Mouse (Mus musculus): Measurements from ENCODE around the gene Il10rb.
A peak's percentile ranks its signal among the peaks of the same experiment; 100 is the strongest.

Gene Il10rb

DNA sequence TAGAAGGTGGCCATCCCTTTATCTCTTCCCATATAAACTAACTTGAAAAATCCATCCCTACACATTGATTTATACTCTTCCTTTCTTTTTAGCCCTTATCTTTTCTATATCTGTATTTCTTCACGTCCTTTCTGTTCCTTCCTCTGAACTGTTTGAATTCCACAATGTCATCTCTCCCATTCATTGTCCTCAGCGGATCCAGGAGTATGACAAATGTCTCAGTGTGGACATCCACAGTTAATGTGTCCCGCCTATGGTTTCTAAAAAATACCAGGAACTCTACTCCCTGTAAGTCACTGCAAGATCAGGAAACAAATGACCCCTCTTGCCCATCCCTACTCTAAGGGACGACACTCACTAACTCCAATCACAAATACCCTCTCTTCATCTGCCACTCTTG, 21.7 kb upstream of the Il10rb start:
- no peak for DNase-seq

DNA sequence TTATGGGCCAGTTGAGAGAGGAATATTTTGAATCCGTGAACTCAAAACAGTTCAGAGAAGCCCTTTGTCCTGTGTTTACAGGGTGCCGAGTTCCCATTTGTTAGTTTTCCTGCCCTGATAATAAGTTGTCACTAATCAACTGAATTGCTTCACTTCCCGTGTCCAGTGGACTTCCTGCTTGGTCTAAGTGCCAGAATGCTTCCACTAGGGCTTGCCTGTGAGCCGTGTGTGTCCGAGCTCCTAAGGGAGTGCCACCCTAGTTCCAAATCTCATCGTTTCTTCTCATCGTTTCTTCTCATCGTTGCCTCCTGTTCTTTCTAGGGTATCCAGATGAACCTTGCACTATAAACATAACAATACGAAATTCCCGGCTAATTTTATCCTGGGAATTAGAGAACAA, 20.3 kb upstream of the Il10rb start:
- DNase-seq: peak; percentile 77

DNA sequence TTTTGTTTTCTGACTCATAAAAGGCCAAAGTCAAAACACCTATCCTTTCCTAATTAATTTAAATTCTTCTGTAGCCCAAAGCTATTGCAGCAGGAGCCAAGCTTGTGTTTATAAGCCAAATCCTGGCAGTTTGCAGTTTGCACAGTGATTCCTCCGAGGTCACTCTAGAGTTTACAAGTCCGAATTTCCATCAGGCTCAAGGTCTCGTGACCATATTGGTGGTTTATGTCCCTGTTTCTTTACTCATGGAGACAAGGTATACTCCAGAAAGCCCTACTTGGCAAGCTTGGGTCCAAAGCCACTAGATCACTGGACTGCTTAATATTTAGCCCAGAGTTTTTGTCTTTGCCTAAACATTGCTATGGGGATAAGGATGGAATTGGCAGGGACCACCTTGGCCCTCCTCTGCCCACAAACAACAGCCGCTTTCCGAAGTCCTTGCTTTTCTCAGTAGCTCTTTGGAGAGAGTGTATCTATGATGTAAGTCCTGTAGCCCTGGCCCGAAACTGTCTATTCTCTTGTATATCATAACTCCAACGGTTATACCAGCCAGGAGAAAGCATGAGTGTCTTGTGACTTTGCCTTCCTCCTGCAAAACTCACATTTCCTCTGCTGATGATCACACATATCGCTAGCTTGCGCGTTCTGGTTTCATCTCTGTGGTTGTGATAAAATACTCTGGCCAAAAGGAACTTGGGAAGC, 19.4 kb upstream of the Il10rb start:
- no peak for DNase-seq

DNA sequence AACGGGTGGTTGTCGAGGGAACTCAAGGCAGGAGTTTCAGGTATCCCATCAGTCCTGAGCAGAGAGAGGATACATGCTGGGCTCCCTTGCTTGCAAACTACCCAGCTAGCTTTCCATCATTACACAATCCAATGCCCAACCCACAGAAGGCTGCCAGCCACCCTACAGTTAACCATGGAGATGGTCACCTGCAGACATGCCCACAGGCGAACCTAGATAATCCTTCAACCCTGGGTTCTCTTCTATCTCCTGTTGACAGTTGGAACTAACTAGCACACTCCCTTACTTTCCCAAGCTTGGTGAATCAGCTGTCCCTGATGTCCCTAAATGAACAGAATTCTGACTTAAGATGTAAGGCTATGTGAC, 18.9 kb upstream of the Il10rb start:
- no peak for DNase-seq

DNA sequence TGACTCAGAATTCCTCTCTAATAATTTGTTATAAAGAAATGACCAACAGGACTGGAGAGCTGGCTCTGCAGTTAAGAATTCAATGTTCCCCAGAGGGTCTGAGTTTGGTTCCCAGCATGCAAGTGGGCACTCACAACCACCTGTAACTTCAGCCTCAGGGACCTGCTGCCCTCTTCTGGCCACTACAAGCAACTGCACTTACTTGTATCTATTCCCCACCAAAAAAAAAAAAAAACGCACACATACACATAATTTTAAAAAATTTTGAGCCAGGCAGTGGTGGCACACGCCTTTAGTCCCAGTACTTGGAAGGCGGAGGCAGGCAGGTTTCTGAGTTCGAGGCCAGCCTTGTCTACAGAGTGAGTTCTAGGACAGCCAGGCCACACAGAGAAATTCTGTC, 15.9 kb upstream of the Il10rb start:
- no peak for DNase-seq

DNA sequence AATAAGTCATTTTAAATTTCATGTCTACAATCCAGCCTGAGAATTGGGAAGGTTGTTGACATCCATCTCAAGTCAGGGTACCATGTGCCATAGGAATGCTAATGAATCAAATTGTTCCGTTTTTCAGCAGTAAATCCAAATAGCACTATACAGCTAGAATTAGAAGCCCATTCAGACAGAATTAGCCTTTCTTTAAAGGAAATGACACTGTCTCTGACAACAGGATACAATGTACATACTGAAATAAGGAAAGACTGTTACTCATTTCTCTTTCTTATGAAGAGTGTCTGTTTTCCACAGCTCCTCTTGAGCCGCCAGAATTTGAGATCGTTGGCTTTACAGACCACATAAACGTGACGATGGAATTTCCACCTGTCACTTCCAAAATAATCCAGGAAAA, 14.5 kb upstream of the Il10rb start, which contains the start of gene Gm21970:
Gene Gm21970, plus strand, starts transcription at position 301 of the 400 bp plus-strand sequence.
- DNase-seq: no peak

DNA sequence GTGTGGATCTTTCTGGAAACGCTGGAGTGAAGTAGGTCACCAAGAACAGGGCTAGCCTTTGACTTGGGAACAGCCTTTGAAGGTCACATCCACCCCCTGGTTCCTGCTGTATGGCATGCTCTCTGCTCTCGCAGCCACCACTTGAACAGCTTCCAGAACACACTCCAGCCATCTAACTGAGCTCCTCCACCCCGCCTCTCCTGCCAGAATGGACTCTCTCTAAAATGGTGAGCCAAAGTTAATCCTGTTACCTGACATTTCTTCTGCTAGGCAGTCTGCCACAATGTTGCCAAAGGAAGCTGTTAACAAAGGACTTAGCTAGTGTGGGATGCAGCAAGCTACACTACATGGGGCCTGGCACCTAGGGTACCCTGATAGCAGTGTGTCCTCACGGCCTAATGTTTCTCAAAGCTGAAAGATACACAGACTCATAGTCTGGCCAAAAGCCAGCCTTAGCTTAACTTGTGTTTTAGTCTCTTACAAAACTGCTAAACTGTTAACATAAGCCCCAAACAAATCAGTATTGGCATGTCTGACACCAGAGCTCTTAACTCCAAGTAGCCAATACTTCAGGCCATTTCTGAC, 11.0 kb upstream of the Il10rb start:
- DNase-seq: no peak

DNA sequence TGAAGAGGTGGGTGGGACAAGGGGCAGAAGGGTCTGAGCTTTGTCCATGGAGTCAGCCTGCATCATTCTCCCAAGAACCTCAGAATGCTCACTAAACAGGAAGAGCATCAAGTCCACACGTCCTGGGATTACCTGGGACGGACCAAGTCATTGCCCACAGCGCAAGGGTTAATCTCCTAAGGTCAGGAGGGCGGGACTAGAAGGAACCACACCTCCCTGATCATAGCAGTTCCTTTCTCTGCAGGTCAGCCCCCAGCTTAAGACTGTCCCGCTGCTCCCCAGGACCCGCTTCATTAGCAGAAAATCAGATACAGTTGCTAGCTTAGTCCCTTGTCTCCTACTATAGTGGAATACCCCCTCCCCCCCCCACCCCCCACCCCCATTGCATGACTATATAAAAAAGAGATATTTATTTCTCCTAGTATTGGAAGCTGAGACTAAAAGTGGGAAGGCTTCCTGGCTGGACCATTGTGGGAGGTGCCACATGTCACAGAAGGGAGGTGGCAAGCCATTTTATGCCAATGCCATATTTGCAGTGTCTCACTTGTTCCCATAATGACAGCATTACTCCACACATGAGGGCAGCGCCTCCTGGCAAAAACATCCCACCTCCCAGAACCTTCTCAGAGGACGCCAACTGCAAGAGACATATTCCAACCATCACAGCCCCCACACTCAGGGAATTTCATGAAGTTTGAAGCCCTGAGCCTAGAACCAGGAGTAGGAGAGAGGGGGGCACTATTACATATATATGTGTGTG, 10.2 kb upstream of the Il10rb start:
- no peak for DNase-seq

DNA sequence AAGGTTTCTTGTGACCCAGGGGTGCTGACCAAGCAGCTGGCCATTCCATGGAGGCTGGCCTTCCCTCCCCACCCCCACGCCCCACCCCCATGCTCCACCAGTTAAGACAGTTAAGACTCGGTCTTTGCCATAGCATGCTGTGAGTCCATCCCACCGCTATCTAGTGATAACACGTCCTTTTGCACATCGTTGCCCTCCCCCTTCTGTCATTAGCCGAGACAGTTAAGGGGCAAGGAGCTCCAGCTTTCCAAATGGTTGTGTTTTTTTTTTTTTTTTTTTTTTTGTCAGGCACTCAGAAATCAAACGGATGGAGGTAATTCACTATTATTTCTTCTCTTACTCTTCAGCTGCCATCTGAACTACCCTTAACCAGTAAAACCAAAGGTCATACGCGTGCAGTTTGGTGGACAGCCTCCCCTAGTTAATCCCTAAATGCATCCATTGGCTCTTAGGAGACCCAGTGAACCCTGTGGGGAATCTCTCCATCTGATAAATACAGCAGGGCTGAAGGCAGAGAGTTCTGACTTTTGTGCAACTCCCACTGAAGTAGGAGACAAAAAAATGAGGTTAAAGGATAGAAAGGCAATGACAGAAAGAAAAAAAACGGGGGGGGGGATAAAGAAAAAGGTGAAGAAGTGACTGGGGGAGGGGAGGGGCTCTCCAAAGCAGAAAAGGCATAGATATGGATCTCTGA, 9.0 kb upstream of the Il10rb start:
- no peak for DNase-seq

DNA sequence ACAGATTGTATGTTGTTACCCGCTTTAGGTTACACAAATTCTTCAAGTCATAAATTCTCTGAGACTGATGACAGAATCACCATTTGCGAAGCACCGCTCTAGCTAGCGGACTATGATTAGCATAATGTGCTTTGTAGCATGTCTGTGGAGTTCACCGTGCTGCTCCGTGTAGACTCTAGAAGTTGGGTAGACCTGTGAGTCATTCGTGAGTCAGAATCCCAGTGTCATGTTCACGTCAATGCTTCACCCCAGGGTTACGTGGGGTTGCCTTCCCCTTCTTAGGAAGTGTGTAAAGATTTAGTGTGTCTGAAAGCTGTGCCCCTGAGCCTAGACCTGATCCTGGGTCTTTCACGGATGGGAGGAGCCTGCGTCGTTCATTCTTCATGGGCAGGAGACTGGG, 7.9 kb upstream of the Il10rb start:
- no peak for DNase-seq

DNA sequence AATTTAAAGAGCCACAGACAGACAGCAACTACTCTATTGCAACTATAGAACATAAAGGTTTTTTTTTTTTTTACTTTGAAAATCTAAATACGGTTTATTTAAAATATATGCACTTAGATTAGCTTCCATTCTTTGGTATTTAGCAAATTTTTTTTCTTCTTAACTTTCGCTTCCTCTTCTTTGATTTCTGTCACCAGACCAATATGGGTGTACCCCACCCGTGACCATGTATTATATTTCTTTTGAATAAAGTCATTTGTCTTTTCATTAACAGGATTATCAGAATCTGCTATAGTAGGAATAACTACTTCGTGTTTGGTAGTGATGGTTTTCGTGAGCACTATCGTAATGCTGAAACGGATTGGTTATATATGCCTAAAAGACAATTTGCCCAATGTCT, 7.0 kb upstream of the Il10rb start:
- no peak for DNase-seq

DNA sequence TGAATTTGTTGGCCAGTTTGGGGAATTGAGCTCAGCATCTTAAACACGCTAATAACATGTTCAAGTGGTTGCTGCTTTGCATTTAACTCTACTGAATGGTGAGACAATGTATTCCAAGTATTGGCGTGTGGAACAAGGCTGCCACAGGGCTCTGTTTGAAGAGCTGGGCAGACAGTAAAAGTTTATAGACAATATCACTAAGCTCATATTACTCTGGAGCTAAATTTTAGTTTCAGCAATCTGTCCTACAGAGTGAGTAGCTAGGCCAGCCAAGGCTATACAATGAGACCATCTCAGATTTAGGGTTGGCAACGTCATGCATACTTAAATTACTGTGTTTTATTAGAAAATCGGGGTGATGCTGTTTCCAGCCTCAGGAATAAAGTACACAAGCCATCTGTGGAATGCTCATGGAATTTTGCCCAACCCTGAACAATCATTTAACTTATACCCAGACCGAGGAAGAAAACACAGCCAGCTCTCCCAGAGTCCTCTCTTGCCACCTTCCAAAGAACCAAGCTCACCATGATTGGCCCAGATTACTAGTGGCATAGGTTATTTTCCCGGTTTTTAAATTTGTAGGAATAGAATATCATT, 4.3 kb upstream of the Il10rb start:
- no peak for DNase-seq

DNA sequence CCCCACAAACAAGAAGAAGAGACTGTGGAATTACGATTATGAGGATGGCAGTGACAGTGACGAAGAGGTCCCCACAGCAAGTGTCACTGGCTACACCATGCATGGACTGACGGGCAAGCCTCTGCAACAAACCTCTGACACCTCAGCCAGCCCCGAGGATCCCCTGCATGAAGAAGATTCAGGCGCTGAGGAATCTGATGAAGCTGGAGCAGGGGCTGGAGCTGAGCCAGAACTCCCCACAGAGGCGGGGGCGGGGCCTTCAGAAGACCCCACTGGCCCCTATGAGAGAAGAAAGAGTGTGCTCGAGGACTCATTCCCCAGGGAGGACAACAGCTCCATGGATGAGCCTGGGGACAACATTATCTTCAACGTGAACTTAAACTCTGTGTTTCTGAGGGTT, 2.2 kb upstream of the Il10rb start:
- DNase-seq: no peak

DNA sequence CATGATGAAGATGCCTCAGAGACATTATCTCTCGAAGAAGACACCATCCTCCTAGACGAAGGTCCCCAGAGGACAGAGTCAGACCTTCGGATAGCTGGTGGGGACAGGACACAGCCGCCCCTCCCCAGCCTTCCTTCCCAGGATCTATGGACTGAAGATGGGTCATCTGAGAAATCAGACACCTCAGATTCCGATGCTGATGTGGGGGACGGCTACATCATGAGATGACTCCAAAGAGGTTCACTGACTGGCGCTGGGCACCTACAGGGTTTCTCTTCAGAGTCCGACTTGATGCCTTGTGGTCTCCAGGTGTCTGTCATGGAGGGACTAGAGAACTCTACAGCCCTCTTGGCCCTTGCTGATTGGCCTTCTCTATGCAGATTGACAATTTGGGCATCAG, 1.8 kb upstream of the Il10rb start:
- no peak for DNase-seq

DNA sequence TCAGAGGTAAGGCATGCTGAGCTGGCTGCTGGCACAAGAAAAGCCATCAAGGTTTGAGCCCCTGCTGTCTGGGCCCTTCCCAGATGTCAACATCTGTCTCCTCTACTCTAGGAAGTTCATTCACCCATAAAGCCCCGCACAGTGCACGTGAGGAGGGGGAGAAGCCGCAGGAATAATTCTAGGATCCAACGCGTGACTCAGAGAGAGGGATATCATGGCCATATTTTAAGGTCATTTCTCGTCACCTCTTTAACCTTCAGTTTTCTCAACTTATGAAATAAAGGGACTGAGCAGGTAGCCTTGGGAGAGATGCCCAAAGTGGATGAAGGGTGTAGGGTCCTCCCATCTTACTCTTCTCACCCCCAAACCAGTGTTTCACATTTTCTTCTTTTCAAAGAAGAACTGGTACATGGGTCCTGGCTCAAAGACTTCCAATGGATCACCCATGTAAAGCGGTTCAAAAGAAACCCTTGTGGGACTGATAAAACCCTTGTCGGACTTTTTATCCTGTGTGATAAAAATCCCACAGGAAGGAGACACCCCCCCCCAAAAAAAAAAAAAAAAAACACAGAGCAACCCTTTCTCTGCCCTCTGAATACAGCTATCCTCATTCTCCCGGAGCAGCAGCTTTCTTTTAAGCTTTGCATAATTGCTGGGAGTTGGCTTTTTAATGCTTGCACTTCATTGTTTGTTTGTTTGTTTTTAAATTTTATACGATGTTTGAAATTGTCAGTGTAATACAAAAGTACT, 961 bp upstream of the Il10rb start:
- no peak for DNase-seq

DNA sequence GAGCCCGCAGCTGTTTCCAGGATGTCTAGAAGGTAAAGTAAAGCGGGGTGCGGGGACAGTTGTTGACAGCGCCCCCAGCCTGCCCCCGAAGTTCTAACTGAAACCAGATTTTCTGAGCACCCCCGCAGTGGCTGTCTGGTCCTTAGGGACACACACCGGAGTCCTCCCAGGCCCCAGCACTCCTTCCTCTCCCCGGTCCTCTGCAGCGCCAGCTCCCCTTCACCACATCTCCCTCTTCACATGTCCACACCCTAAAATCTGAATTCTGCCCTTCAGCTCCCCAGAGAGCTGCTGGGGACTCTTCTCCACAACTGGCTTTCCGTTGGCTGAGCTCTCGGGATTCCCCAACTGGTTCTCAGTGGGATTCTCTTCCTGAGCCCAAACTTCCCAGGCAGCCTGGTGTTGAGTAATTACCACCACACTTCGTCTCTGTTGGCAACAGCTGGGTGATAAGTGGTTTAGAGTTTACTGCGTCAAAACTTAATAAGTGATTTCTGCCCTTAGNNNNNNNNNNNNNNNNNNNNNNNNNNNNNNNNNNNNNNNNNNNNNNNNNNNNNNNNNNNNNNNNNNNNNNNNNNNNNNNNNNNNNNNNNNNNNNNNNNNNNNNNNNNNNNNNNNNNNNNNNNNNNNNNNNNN, 739 bp downstream of the Il10rb start:
- peak; percentile 64 for DNase-seq

DNA sequence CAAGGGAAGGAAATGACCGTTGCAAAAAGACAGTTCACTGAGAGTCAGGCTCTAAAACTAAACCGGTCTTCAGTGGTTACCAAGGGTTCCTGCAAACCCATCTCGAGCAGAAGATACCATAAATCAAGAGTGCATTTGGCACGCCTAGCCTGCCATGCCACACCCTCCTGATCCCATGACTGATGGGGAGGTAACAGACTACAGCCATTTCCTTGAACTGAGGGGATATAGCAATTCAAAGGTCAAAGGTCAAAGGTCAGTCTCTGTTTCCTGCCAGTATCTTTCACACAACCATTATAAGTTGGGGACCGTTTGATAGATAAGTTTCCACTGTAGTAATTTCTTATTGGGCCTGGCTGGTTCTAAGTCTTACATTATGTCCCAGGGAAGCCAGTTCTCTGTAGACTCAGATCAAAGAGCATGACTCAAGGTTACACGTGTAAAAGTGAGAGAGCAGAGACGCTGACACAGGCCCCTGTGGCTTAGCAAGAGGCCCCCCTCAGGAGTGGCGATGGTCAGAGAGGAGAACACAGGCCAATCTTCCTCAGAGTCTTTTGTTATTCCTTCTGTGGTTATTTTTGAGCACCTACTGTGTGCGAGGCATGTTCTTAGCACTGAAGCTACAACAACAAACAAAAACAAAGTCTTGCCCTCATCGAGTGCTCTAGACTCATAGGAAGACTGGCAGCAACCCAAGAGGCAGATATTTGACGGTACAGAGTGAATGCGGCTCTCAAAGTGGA, 7.3 kb downstream of the Il10rb start:
- DNase-seq: peak; percentile 77

DNA sequence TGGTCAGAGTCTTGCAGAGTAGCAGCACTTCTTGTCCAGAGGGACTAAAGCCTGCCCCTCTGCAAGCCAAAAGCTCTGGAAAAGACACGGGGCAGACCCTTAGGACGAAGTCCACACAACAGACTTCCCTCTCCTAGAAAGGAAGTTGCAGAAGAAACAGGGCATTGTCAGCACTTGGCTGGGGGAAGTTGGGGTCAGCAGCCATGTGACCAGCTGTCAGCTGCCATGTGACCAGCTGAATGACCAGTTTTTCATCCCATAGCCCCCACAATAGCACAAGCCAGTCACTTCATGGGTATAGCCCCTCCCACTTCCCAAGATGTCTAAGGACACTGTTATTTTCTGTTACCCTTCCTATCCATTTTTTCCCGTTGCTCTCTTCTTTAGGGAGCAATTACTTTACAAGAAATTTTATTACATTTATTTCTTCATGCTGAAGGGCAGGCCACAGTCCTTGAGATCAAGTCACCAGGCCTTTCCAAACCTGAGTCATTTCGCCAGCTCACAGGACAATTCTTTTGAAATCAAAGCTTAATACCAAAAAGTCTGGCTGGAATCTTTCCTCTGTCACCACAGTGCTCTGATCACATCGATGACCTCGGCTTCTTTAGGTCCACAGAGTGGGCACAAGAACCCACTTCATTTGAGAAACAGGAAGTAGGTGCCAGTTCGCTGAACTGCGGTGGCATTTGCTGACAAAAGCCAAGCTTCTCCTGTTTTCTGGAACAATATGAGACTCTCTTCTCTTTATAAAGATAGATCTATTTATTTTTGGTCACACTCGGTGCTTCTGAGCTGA, 9.6 kb downstream of the Il10rb start:
- no peak for DNase-seq

DNA sequence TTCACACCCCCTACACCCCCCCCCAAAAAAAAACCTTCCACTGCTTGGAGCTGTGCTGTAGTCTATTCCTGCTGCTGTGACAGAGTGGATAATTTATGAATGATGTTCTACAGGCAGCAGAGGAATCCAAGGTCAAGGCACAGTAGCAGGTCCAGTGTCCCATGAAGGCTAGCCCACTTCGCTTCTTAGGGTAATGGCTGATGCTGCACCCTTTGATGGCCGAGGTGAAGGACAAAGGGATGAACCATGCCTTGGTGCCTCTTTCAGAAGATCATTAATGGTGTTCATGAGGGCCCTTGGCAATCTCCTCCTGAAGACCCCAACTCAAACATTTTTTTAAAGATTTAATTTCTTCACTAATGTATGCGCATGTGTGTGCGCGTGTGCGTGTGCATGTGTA, 10.4 kb downstream of the Il10rb start:
- no peak for DNase-seq

DNA sequence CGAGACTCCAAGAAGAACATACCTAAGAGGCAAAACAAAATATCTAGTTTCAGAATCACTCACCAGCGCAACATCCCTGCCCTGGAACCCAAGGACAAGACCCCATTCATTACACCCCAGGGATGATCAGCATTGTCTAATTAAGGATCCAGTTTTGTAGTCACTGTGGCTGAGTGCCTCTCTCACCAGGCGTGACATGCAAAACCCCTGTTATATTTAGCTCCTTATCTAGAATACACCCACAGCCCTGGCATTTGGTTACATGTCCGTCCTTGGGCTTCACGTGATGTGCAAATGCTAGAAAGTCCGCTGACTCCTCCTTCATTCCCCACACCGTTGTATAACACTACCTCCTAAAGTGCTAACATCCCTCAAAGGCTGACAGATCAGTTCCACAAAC, 11.0 kb downstream of the Il10rb start:
- no peak for DNase-seq
